Mouse (Mus musculus): ENCODE results near the gene Atp5j2.

The Atp5j2 gene

DNA sequence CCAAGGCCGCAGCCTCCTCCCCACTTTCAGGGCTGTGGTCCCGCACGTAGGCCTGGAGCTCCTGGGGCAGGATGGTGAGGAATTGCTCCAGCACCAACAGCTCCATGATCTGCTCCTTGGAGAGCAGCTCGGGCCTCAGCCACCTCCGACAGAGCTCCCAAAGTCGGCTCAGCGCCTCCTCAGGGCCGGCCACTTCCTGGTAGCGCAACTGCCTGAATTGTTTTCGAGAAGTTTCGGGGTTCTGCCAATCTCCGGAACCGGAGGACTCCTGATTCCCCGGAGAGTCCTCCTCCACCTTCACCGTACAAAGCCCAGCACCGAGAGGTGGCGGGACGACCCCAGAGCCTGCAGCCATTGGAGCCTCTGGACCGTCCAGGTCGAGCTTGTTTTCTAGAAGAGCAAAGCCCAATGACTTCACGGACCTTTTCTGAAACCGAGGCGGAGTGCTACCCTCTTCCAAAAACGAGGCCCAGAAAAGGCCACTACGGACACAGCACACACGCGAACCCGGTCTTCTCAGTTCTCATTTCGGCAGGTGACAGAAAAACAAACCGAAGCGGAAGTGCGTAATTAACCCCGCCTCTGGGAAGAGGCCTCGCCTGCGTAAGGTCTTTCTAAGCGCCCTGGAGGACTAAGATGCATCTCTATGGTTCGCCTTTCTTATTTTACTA lies 9.6 kb upstream of the Atp5j2 start, which contains the start of gene Zkscan14:
Gene Zkscan14, minus strand, starts transcription at position 548 of the 671 bp plus-strand sequence.
- DNase-seq (ENCODE audit: low spot score): peak; percentile 88

DNA sequence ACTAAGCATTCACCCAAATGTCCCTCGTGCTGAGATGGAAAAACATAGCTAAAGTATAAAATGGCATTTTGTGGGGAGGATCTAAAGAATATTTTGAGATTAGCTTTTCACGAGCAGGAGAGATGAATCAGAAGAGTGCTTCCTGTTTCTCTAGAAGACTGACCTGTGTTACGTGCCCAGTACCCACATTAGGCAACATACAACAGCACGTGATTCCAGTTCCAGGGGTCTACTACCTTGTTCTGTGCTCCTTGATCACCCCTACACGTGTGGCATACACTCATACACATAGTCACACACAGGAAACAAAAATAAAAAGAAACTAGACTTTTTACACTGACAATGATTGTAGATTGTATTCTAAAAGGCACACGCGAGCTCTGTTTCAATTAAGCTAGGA lies 8.5 kb upstream of the Atp5j2 start:
- DNase-seq (ENCODE audit: low spot score): no peak

DNA sequence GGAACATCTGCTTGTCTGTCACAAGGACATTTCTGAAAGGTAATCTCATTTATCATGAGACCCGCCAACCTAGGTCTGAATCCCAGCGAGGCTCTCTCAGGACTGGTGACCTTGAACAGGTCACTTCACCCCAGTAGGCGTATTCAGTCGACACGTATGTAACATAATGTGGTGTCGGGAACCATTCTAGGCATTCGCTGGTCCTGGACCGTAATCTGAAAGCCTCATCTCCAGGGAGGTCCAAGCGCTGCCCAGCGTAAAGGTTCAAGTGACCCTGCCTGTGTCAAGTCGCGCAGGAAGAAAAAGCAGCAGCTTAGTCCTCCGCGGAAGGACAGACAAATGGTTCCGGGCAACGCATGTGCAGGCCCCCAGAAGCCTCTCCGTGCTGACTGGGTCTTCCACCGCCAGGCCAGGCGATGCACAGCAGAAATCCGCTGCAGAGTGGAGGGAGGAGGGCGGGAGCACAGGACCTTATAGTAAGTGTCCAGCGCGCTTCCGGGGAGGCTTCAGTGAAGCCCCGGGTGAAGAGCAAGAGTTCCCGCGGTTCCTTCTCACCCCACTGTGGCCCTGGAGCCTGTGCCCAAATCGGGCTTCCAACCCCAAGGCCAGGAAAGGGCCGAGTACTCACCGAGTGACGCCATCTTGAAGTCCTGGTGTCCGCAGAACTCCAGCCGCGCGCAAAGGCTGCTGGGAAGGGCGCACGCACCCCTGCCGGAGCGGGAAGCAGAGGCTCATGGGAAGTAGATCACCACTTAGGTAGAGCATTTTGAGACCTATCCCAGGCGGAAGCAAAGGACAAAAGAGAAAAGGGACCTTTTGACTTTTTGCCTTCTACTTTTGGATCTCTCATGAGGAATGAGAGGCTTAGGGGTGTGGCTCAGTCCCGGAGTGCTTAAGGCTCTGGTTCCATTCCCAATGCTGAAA lies 725 bp downstream of the Atp5j2 start:
- peak; percentile 81 for DNase-seq (ENCODE audit: low spot score)

DNA sequence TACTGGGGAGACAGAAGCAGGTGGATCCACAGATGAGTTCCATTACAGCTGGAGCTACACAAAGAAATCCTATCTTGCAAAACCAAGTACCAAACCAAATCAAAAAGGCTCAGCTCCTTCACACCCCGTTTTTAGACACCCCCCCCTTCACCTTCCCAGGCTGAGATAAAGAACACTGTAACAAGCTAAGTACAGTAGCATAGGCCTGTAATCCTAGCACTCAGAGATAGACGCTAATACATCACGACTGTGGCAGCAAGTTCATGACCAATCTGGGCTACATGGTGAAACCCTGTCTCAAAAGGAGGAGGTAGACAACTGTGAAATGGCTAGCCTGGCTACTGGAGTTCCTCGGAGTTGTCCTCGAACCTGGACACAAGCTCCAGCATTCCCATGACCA lies 1.5 kb downstream of the Atp5j2 start:
- no peak for DNase-seq (ENCODE audit: low spot score)

DNA sequence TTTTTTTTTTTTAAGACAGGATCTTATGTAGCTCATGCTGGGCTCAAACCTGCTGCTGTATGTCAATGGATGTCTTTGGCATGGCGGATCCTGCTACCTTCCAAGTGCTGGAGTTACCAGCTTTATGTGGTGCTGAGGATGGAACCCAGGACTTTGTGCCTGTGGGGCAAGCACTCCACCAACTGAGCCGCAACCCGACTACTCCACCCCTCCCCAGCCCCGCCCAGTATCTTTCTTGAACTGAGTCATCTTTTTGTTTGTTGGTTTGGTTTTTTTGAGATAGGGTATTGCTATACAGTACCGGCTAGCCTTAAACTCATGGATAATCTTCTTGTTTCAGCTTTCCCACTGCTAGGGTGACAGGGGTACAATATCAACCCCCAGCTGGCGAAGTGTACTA lies 2.4 kb downstream of the Atp5j2 start:
- no peak for DNase-seq (ENCODE audit: low spot score)

DNA sequence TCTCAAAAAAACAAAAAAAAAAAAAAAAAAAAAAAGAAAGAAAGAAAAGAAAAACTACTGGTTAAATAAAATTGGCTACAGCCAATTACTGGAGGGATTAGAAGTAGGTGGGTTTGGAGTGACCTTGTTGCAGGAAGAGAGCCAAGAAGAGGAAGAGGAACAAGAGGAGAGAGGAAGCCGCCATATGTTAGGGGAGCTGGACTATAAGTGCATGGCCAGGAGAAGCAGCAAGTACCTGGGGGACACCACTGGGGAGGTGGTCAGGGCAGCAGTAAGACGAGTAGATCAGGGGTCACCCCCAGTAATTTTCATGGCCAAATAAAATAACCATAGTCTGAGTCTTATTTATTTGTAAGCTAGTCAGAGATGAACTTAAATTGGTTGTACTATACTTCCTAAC lies 6.6 kb downstream of the Atp5j2 start:
- no peak for DNase-seq (ENCODE audit: low spot score)

DNA sequence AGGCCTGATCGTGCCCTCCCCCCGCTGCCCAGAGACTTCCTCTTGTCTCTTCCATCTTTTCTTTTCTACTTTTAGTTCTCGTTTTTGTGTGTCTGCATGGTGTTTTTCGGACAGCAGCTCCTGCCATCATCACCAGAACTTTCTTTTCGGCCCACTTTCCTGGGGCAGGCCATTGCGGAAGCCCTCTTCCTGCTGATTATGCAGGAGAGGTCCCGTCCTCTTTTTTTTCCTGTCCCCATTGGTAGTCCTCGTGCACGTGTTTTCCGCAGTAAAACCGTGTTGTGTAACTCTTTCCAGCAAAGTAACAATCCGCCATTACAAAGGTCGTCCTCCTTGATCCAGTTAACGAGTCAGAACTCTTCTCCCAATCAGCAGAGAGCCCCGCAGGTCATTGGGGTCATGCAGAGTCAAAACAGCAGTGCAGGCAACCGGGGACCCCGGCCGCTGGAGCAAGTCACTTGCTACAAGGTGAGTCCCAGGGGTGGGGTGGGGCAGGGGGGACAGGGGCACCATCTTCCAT lies 13.3 kb downstream of the Atp5j2 start:
- no peak for DNase-seq (ENCODE audit: low spot score)

DNA sequence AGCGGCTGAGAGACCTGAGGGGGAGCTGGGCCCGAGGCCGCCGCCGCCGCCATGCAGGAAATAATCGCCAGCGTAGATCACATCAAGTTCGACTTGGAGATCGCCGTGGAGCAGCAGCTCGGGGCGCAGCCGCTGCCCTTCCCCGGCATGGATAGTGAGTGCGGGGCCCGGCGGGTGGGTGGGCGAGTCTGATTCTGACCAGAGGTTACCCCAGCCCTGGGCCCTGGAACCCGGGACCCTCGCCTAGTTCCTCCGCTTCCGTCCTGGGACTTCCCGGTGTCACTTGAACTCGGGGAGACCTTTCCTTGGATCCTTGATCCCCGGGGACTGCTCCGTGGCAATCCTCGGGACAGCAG lies 24.6 kb downstream of the Atp5j2 start:
- no peak for DNase-seq (ENCODE audit: low spot score)

DNA sequence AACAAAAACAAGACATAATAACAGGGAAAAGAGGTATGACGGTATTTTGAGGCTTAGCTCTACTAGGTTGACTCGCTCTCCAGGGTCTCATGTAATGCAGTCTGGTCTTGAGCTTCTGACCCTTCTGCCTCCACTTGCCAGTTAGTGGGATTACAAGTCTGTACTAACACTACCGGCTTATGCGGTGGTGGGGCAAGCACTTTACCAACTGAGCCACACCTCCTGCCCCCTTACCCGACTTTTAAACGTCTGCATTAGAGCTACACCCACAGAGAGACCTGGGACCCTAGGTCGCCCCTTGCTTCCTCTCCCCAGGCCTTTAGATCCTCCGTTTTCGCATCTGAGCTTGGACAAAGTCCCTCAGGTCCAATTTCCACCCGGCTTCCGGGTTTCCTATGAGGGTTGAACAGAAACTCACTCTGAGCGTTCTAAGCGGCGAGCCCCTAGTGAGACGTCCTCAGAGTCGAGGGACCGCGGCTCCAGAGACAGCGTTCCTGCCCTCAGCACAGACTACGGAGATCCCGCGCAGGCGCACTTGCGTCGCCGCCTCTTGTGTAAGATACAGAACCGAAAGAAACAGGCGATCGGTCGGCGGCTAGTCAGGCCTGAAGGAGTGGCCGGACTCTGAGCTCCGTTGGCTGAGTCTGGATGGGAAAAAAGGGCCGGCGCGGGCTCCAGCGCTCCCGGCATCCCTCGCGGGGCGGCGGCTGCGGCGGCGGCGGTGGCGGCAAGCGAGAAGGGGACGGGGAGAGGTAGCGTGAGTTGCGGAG lies 25.1 kb downstream of the Atp5j2 start, which contains the start of the genes Ptcd1 and Cpsf4:
Gene Ptcd1, minus strand, starts transcription at position 573 of the 770 bp plus-strand sequence.
Gene Cpsf4, plus strand, starts transcription at position 678 of the 770 bp plus-strand sequence.
- peak; percentile 98 for DNase-seq (ENCODE audit: low spot score)

DNA sequence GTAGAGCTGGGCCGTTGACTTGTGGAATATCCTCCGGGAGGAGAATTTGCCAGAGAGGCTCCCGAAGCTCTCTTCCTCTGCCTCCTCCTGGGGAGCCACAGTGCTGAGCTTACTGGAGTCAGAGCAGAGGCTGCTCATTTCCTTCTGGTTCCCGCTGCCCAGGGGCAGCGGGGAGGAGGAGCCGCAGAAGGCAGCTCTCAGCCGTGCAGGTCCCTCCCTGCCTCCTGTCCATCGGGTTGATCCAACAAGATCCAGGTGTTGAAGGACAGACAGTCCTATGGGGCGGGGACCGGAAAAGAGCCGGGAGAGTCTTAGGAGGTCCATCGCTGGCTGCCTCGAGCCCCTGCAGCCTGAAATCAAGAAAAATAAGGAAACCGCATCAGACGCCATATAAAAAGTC lies 26.7 kb downstream of the Atp5j2 start:
- no peak for DNase-seq (ENCODE audit: low spot score)

DNA sequence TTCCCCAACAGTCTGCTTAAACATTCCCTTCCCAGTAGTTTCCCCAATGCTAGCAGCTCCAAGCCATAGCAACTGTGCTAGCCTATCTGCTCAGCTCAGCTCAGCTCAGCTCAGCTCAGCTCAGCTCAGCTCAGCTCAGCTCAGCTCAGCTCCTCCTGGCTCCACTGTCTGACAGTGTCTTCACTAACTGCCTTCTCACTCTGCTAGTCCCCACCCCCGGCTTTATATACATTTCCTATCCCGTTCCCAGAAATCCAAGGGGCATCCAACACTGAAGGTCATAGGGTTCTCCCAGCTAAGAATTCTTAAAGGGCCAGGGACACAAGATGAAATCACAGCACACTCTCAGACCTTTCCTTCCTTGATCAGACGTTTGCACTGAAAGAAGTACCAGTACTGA lies 27.2 kb downstream of the Atp5j2 start:
- no peak for DNase-seq (ENCODE audit: low spot score)

DNA sequence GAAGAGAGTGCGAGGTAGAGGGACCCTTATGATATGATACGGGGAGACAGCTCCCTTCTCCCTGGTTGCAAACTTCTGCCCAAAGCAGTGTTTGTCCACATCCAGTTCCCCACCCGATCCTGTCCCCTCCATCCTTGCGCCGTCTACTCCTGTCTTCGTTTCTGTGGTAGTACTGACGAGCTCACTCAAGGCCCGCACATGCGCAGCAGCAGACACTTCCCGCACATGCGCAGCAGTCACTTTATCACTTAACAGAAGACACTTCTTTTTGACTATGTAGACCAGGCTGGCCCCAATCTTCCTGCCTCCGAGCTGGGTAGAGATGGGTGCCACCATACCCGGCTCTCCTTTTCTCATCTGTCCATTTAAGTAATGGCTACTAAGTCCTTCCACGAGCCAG lies 30.5 kb downstream of the Atp5j2 start:
- no peak for DNase-seq (ENCODE audit: low spot score)

DNA sequence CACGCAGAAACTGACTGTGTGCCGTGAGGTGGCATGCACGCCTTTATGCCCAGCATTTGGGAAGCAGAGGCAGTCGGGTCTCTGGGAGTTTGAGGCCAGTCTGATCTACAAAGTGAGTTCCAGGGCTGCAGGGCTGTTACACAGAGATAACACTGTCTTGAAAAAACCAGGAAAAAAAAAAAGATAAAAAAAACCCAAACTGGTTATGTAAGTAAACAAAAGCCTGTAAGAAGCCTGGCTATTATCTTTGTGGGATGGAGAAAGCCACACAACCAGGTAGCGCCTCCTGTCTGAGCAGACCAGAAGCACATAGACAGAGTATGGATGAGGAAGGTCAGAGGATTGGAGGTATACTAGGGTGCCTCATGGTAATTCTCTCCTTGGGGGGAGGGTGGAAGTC lies 39.2 kb downstream of the Atp5j2 start:
- no peak for DNase-seq (ENCODE audit: low spot score)

DNA sequence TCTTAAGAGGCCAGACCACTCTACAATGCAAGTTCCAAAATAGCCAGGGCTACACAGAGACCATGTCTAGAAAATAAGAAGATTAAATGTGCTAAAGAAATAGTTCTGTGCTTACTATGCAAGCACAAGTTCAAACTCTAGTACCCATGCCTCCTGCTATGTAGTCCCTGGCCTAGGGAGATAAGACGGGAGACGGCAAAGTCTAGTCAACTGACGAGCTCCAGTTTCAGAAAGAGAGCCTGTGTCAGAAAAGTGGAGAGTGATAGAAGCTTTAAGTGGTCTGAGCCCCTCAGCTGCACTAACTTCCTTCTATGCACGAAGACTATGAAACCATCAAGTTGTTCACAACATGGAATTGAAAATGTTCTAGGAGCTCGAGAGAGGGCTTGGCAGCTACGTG lies 42.6 kb downstream of the Atp5j2 start:
- DNase-seq (ENCODE audit: low spot score): no peak

DNA sequence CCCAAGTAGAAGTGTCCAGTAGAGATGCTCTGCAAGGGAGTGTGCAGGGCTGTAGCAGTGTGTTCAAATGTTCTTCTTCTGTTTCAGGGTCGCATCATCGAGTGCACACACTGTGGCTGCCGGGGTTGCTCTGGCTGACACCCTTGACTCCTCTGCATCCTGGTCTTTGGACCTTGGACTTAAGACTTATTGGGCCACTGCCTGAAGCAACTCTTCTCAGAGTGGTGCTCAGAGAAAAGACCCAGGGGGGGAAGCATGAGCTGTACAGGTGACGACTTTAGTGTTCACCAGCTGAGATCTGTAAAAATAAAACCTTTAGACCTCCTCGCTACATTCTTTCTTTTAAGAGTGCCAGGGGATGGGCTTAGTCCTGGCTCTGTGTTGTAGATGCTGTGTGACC lies 44.1 kb downstream of the Atp5j2 start:
- no peak for DNase-seq (ENCODE audit: low spot score)

DNA sequence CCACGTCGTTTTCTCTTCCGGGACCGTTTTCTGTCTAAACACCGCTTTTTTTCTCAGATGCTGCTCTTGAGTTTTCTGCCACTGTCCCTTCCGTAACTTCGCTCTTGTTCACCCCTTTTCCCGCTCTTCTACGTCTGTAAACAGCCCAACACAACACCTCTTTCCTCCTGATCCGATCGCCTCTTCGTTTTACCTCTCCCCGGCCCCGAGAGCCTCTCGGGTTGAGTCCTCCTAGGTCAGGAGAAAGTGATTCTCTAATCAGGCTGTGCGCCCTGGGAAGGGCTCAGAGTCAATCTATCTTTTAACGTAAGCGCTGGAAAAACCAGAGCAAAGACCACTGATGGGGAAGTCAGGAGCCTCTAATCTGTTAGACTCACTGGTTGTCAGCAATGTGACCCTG lies 51.3 kb downstream of the Atp5j2 start:
- no peak for DNase-seq (ENCODE audit: low spot score)

DNA sequence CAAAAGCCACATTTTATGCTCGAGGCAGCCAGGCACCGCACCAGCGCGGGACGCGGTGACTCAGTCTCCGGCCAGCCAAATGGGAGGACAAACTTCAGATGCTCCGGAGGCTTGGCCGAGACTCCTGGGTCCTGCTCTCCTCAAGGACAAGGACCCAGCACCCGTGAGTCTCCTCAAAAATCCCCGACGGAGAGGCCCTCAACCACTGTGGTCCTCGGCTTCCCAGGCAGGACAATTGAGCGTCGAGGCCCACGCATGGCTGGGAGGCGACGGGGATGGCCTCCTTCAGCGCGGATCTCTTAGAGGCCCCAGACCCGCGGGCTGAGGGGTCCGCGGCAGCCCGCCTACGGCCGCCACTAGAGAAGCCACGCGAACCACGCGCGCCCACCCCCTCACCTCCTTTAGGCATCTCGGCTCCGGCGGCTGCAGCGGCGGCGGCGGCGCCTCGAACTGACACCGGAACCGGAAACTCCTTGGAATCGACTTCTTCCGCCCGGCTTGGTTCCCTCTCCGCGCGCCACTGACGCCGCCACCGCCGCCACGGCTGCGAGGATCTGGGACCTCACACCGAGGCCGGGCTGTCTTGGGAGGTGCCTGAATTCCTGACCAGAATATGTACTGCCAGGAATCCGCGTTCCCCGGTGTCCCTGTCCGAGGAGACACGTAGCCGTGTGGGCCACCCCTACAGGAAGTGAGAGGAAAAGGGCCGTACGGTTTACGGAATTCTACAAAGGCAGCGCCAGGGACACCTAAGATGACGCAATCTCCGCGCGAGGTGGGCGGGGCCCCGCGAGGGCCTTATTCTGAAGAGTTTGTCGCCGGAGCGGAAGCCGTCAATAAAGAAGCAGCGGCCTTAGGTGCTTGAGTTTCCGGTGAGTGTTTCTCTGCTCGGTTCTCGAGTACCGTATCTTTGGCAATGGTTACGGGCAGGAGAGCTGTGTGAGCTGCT lies 52.0 kb downstream of the Atp5j2 start, which contains the start of the genes Pdap1 and Bud31:
Gene Pdap1, minus strand, starts transcription at position 668 of the 949 bp plus-strand sequence.
Gene Bud31, plus strand, starts transcription at position 792 of the 949 bp plus-strand sequence.
- peak; percentile 95 for DNase-seq (ENCODE audit: low spot score)

DNA sequence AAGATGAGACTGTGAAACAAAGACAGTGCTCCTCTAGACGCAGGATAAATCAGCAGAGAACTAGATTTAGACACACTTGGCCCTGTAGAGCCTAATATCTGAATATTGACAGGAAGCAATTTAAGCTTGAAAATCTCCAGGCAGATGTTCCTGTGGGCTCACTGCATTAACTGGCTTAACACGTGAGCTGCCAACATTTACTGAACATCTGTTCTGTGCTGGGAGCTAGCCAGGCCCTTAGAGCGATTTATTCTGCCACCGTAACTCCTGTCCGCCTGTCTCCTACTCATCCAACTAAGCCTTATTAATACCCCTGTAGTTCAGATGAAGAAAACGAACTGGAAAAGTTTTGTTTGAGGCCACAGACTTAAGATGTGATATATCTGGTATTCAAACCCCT lies 53.0 kb downstream of the Atp5j2 start:
- DNase-seq (ENCODE audit: low spot score): no peak
